Mouse (Mus musculus): ENCODE measurements at regions not wholly inside any gene's neighbourhood (a gene's known extent, or its start where the extent isn't known, plus 50 kb on each side); places are given as distances from the start of the nearest gene placed in this dataset.

DNA sequence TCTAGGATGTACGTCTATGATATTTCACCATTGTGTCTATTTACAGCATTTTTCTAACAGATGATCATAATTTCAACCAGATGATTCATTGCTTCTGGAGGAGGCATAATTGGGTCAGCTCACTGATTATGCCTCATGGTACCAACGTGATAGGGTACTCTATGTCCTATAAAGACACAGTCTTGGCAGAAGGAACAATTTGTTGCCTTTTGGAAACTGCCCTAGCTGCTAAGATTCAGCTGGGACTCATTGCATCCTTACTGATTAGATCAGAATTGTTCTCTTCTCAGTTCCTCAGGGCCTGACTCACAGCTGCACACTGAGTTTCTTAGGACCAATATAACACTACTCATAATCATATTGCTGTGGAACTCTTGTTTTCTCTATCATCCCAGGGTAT is 856.6 kb upstream of the Pcdh17 start:
- ATAC-seq (ENCODE audit: low TSS enrichment), result peak; percentile 86

Data from frontal cortex, adult (tissue).